Mouse (Mus musculus) CD8-positive naive resting alpha-beta T cell, adult 2 months (primary cell): ENCODE measurements around the gene Elp4.

Experiments used
- DNase-seq, 2 experiments: peaks; one replicate each; pipeline ENCODE4 v3.0.0; 2022; ENCODE audit warnings: low read depth in 2 of 2, low spot score in 2 of 2

Gene Elp4

GRCm38 (mm10) chr2:105659350-105659749 lies 245.0 kb downstream of the Elp4 start:
- DNase-seq: no peak

DNA sequence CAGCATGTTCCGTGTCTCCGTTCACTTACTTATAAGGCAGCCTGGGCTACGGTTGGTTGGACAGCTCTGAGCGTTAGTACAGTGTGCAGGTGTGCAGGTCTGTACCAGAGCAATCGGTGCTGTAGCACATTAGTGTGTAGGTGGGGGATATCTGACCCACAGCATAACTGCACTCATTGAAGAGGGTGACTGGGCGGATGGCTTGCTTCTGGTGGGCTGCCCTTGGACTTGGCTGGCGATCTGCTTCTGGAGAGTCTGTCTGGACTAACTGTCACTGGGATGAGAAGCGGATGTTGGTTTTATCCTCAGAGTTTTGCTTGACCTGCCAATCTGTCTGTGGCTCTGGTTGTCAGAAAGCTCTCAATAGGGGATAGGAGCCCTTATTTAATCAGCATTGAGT lies 247.9 kb downstream of the Elp4 start:
- no peak for DNase-seq
